8 mouse cellular contexts compared by ENCODE assay signal in genomic region chr2:178414261-178415149, GRCm38 (mm10). TPM values are rescaled to one million over a fixed set of nuclear protein-coding genes. Genes with fewer than 3 reads are reported as not detected.
DNase-seq lines count a peak whose midpoint lies in the region; ATAC-seq and TF ChIP-seq lines count a peak whose summit lies in the region.

Ppp1r3d (minus strand) TSS chr2:178414472.
Fam217b (plus strand) TSS chr2:178414524.

- no peak for TF ChIP-seq CTCF in brain, embryonic 14.5 days (IDR thresholded peaks at IDR 0.05; ENCODE audit: borderline replicate concordance, extremely low read depth, insufficient read depth, insufficient read length)
- TF ChIP-seq CTCF in kidney, postnatal 0 days (IDR thresholded peaks at IDR 0.05; ENCODE audit: low read depth): peak; percentile 32; the same call in 1 of the 2 replicates
- TF ChIP-seq CTCF in midbrain, postnatal 0 days (IDR thresholded peaks at IDR 0.05): peak; percentile 30

- WGBS in forebrain, embryonic 10.5 days: under 1% methylated on average over 73 of the region's 74 CpGs
- 0% methylated on average over 66 of the region's 74 CpGs for WGBS in heart, embryonic 14.5 days
- WGBS in kidney, postnatal 0 days: under 1% methylated on average over 73 of the region's 74 CpGs
- WGBS in liver, embryonic 12.5 days (ENCODE audit: insufficient replicate concordance): 1% methylated on average over 56 of the region's 74 CpGs
- under 1% methylated on average over 53 of the region's 74 CpGs for WGBS in midbrain, postnatal 0 days

- H3K9ac ChIP-seq in ES-E14 (ENCODE audit: insufficient read depth, low read depth, low read length, poor library complexity, severe bottlenecking): peak within 1 kb of the TSS; percentile 59; the same call in 1 of the 2 replicates
- H3K9ac ChIP-seq in heart, embryonic 14.5 days (ENCODE audit: low read length): peak within 1 kb of the TSS; percentile 82
- H3K9ac ChIP-seq in kidney, postnatal 0 days (ENCODE audit: low read depth, low read length): peak within 1 kb of the TSS; percentile 51
- H3K9ac ChIP-seq in liver, embryonic 12.5 days: peak within 1 kb of the TSS; percentile 47
- H3K9ac ChIP-seq in midbrain, postnatal 0 days (replicated peaks; ENCODE audit: low read length, poor library complexity, severe bottlenecking): peak within 1 kb of the TSS; percentile 67

- peak within 1 kb of the TSS; percentile 99 for H3K4me2 ChIP-seq in heart, embryonic 14.5 days (ENCODE audit: low read length)
- peak within 1 kb of the TSS; percentile 95 for H3K4me2 ChIP-seq in kidney, postnatal 0 days (ENCODE audit: low read length)
- peak within 1 kb of the TSS; percentile 77 for H3K4me2 ChIP-seq in liver, embryonic 12.5 days
- peak within 1 kb of the TSS; percentile 99 for H3K4me2 ChIP-seq in midbrain, postnatal 0 days (ENCODE audit: low read depth, low read length, poor library complexity, severe bottlenecking)

- H3K27ac ChIP-seq in ES-E14 (ENCODE audit: insufficient read depth, low read depth, low read length, poor library complexity, severe bottlenecking): no peak within 1 kb of the TSS; the same call in 1 of the 2 replicates
- peak within 1 kb of the TSS; percentile 75 for H3K27ac ChIP-seq in forebrain, embryonic 10.5 days
- peak within 1 kb of the TSS; percentile 80 to 90 for H3K27ac ChIP-seq in heart, embryonic 14.5 days (replicated peaks in 1 of 2; ENCODE audit: control insufficient read depth in 1 of 2, insufficient read depth in 1 of 2, low read depth in 2 of 2, low read length in 2 of 2)
- no peak within 1 kb of the TSS for H3K27ac ChIP-seq in kidney, postnatal 0 days
- 0 out of 2 replicates have a peak within 1 kb of the TSS, but pooled peaks have one; percentile 21 for H3K27ac ChIP-seq in liver, embryonic 12.5 days
- H3K27ac ChIP-seq in midbrain, postnatal 0 days (ENCODE audit: low read depth, low read length): peak within 1 kb of the TSS; percentile 74

- peaks cover 51% of the 10 kb centered on the region for H3K27me3 ChIP-seq in forebrain, embryonic 10.5 days (ENCODE audit: poor library complexity, severe bottlenecking)
- H3K27me3 ChIP-seq in heart, embryonic 14.5 days (ENCODE audit: control insufficient read depth, insufficient read depth, low read length): no peaks in the 10 kb centered on the region
- peaks cover 15% of the 10 kb centered on the region for H3K27me3 ChIP-seq in kidney, postnatal 0 days (ENCODE audit: insufficient read depth, low read length)
- peaks cover 44% of the 10 kb centered on the region for H3K27me3 ChIP-seq in liver, embryonic 12.5 days (replicated peaks)
- H3K27me3 ChIP-seq in midbrain, postnatal 0 days (ENCODE audit: insufficient read depth, low read length): 0 out of 2 replicates have a peak, but pooled peaks cover 4% of the 10 kb centered on the region

- H3K4me3 ChIP-seq in ES-E14 (ENCODE audit: insufficient read depth in 1 of 2, low read depth in 1 of 2, low read length in 2 of 2, poor library complexity in 1 of 2, severe bottlenecking in 1 of 2): peak within 1 kb of the TSS; percentile 66 to 86
- peak within 1 kb of the TSS; percentile 79 for H3K4me3 ChIP-seq in forebrain, embryonic 10.5 days
- H3K4me3 ChIP-seq in heart, embryonic 14.5 days (ENCODE audit: control insufficient read depth in 1 of 2, insufficient read depth in 1 of 2, low read depth in 1 of 2, low read length in 2 of 2): peak within 1 kb of the TSS; percentile 63 to 68
- peak within 1 kb of the TSS; percentile 66 for H3K4me3 ChIP-seq in kidney, postnatal 0 days (replicated peaks; ENCODE audit: low read depth, low read length)
- peak within 1 kb of the TSS; percentile 62 for H3K4me3 ChIP-seq in liver, embryonic 12.5 days
- peak within 1 kb of the TSS; percentile 68 for H3K4me3 ChIP-seq in midbrain, postnatal 0 days (ENCODE audit: low read depth, low read length)

- in situ Hi-C loops in ES-E14 (cut with MboI; ENCODE audit: low sequenced_read_pairs in 2 of 2, unreplicated experiment in 2 of 2): no loop called here

- H3K4me1 ChIP-seq in ES-E14 (ENCODE audit: control insufficient read depth in 2 of 2, insufficient read depth in 2 of 2, low read length in 2 of 2, poor library complexity in 1 of 2): peaks cover 3 to 4% of the 10 kb centered on the region in 2 experiments; a peak in 3 of 4 replicates
- peaks cover 22% of the 10 kb centered on the region for H3K4me1 ChIP-seq in forebrain, embryonic 10.5 days
- H3K4me1 ChIP-seq in heart, embryonic 14.5 days (ENCODE audit: control insufficient read depth in 2 of 2, insufficient read depth in 2 of 2, low read length in 2 of 2): peaks cover 22 to 57% of the 10 kb centered on the region in 2 experiments
- peaks cover 11% of the 10 kb centered on the region for H3K4me1 ChIP-seq in kidney, postnatal 0 days (replicated peaks; ENCODE audit: insufficient read depth, low read length)
- H3K4me1 ChIP-seq in liver, embryonic 12.5 days: peaks cover 42% of the 10 kb centered on the region
- peaks cover 11% of the 10 kb centered on the region; the same call in 1 of the 2 replicates for H3K4me1 ChIP-seq in midbrain, postnatal 0 days (ENCODE audit: insufficient read depth, low read length)

- H3K36me3 ChIP-seq in ES-E14 (ENCODE audit: control insufficient read depth, insufficient read depth, low read length, poor library complexity, severe bottlenecking): no peaks in the 10 kb centered on the region
- no peaks in the 10 kb centered on the region for H3K36me3 ChIP-seq in forebrain, embryonic 10.5 days (replicated peaks)
- peaks cover 20% of the 10 kb centered on the region for H3K36me3 ChIP-seq in heart, embryonic 14.5 days (ENCODE audit: control insufficient read depth, insufficient read depth, low read length)
- H3K36me3 ChIP-seq in kidney, postnatal 0 days (ENCODE audit: insufficient read depth, low read length): no peaks in the 10 kb centered on the region
- peaks cover 5% of the 10 kb centered on the region for H3K36me3 ChIP-seq in liver, embryonic 12.5 days
- peaks cover 7% of the 10 kb centered on the region; the same call in 1 of the 2 replicates for H3K36me3 ChIP-seq in midbrain, postnatal 0 days (ENCODE audit: insufficient read depth, low read length)

- TF ChIP-seq POLR2A in brain, embryonic 14.5 days (IDR thresholded peaks at IDR 0.05; ENCODE audit: borderline replicate concordance, extremely low read depth, insufficient read depth, insufficient read length, poor library complexity, severe bottlenecking): no peak

- ATAC-seq in heart, embryonic 14.5 days (ENCODE audit: insufficient number of reproducible peaks, insufficient read depth, low FRiP score, low read depth): peak; percentile 72
- peak; percentile 75 for ATAC-seq in kidney, postnatal 0 days (replicated peaks; ENCODE audit: low FRiP score, low read depth)
- ATAC-seq in liver, embryonic 12.5 days: peak; percentile 49
- peak; percentile 82 for ATAC-seq in midbrain, postnatal 0 days (ENCODE audit: low FRiP score)

- no peaks in the 10 kb centered on the region for H3K9me3 ChIP-seq in ES-E14 (ENCODE audit: control insufficient read depth, insufficient read depth, low read depth, low read length)
- no peaks in the 10 kb centered on the region for H3K9me3 ChIP-seq in forebrain, embryonic 10.5 days
- 0 out of 2 replicates have a peak, but pooled peaks cover 3% of the 10 kb centered on the region for H3K9me3 ChIP-seq in heart, embryonic 14.5 days (ENCODE audit: control insufficient read depth, low read length)
- H3K9me3 ChIP-seq in kidney, postnatal 0 days (replicated peaks; ENCODE audit: low read length): no peaks in the 10 kb centered on the region
- no peaks in the 10 kb centered on the region for H3K9me3 ChIP-seq in liver, embryonic 12.5 days (replicated peaks)
- no peaks in the 10 kb centered on the region for H3K9me3 ChIP-seq in midbrain, postnatal 0 days (ENCODE audit: low read length)

- DNase-seq in ES-E14 (ENCODE audit: low read depth, low spot score): no peak
- DNase-seq in brain, embryonic 14.5 days (ENCODE audit: low read depth): peak; percentile 86
- DNase-seq in forebrain, embryonic 10.5 days (ENCODE audit: extremely low spot score, low spot score): peak; percentile 45
- DNase-seq in kidney, postnatal 0 days (ENCODE audit: low spot score): peak; percentile 67
- peak; percentile 57 for DNase-seq in midbrain, postnatal 0 days (ENCODE audit: low spot score)
- DNase-seq in urinary bladder, postnatal 14 days (ENCODE audit: low spot score): peak; percentile 43

TF ChIP-seq in ES-E14, 5 proteins besides CTCF, POLR2A, EP300 and RAD21:
- TF ChIP-seq ZNF384 (IDR thresholded peaks at IDR 0.05; ENCODE audit: low read depth, low read length) (no peak), MAFK (IDR thresholded peaks at IDR 0.05; ENCODE audit: insufficient read depth, low read depth, low read length) (no peak), ZC3H11A (IDR thresholded peaks at IDR 0.05; ENCODE audit: borderline replicate concordance, low read depth, low read length) (no peak), HCFC1 (IDR thresholded peaks at IDR 0.05; ENCODE audit: borderline replicate concordance, insufficient read depth, low read length) (no peak), CHD2 (IDR thresholded peaks at IDR 0.05; ENCODE audit: low read depth, low read length) (no peak)
TF ChIP-seq in ES-E14: peak in this region for 0.

RNA-seq across cellular contexts. Expression of gene Ppp1r3d, which starts in this region (rescaled TPM):
- 0.49 and 0.53 TPM in 2 replicates for total RNA-seq in ES-E14 (2012; rRNA removed)
- 2.6 and 4.0 TPM in 2 replicates for polyA plus RNA-seq in brain, embryonic 14.5 days (2012; rRNA removed)
- 0.66 and 0.68 TPM in 2 replicates for polyA plus RNA-seq in forebrain, embryonic 10.5 days (2016; fragmentation: Nextera tagmentation; extraction: Ambion mirVana)
- polyA plus RNA-seq in heart, embryonic 14.5 days (2014; fragmentation: Nextera tagmentation; extraction: Ambion mirVana): 22.0 and 23.8 TPM in 2 replicates
- polyA plus RNA-seq in kidney, postnatal 0 days (2015; fragmentation: Nextera tagmentation; extraction: Ambion mirVana): 2.2 and 2.3 TPM in 2 replicates
- 1.8 and 1.9 TPM in 2 replicates for polyA plus RNA-seq in liver, embryonic 12.5 days (2016; fragmentation: Nextera tagmentation; extraction: Ambion mirVana)
- 11.3 and 16.6 TPM in 2 replicates for total RNA-seq in midbrain, postnatal 0 days (2014; rRNA removed)
- 4.6 TPM in 2 replicates for polyA plus RNA-seq in midbrain, postnatal 0 days (2015; fragmentation: Nextera tagmentation; extraction: Ambion mirVana)

RNA-seq across cellular contexts. Expression of gene Fam217b, which starts in this region (rescaled TPM):
- total RNA-seq in ES-E14 (2012; rRNA removed): 0.74 and 0.76 TPM in 2 replicates
- 4.8 and 8.3 TPM in 2 replicates for polyA plus RNA-seq in brain, embryonic 14.5 days (2012; rRNA removed)
- polyA plus RNA-seq in forebrain, embryonic 10.5 days (2016; fragmentation: Nextera tagmentation; extraction: Ambion mirVana): 1.1 and 1.5 TPM in 2 replicates
- 7.1 and 7.3 TPM in 2 replicates for polyA plus RNA-seq in heart, embryonic 14.5 days (2014; fragmentation: Nextera tagmentation; extraction: Ambion mirVana)
- 3.8 and 5.4 TPM in 2 replicates for polyA plus RNA-seq in kidney, postnatal 0 days (2015; fragmentation: Nextera tagmentation; extraction: Ambion mirVana)
- polyA plus RNA-seq in liver, embryonic 12.5 days (2016; fragmentation: Nextera tagmentation; extraction: Ambion mirVana): 1.2 and 2.0 TPM in 2 replicates
- total RNA-seq in midbrain, postnatal 0 days (2014; rRNA removed): 24.1 and 25.8 TPM in 2 replicates
- polyA plus RNA-seq in midbrain, postnatal 0 days (2015; fragmentation: Nextera tagmentation; extraction: Ambion mirVana): 26.4 and 28.1 TPM in 2 replicates

Comparison
In these comparisons a context has a peak if more than half of its experiments do, and no peak if none do; other contexts are left out.
1. RNA of gene Fam217b (total RNA-seq): 24.1 to 25.8 TPM in midbrain, postnatal 0 days; 0.74 to 0.76 TPM in ES-E14; every median in the first group is over 10 times any median in the second.
2. H3K27ac ChIP-seq: peak in forebrain, embryonic 10.5 days (single experiment), heart, embryonic 14.5 days (2 of 2), liver, embryonic 12.5 days (single experiment) and midbrain, postnatal 0 days (single experiment); none in ES-E14 (single experiment) and kidney, postnatal 0 days (single experiment).
3. Peak in every context shown above with its lines, with median percentiles within 50 percentile points of each other: H3K4me3 ChIP-seq, H3K9ac ChIP-seq, ATAC-seq and H3K4me2 ChIP-seq.